ENCODE assay signal across 17 mouse cellular contexts in the genomic region with DNA sequence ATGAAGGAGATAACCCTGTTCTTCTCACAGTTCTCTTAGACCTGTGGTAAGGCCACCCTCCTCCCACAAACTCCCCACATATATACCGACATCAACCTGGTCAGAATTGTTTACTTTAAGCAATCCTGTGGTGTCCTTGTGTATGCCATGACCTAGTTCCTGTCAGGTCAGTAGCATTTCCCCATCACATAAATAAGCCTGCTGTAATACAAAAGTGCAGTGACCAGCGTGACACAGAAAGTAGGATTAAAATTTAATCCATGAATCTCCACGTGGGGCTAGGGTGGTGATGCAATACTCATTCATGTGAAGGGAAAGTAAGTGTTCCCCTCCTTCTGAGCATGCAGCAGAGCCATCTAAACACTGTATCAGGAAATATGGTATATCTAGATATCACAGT.
DNase-seq lines count a peak whose midpoint lies in the region; ATAC-seq and TF ChIP-seq lines count a peak whose summit lies in the region.
"Had no signal": no experiment of that assay in that cellular context is flagged by ENCODE, and none has a peak within 500 bp of the region (broad histone marks: within the 10 kb centered on the region; RNA-seq: fewer than 3 reads in every experiment).

No protein-coding gene starts in this region.

- no peaks in the 10 kb centered on the region for H3K4me1 ChIP-seq in liver, embryonic 16.5 days (ENCODE audit: control insufficient read depth, low read depth, low read length)
- H3K4me1 ChIP-seq: forebrain, embryonic 13.5 days; heart, embryonic 10.5 days had no signal

- H3K27ac ChIP-seq in liver, embryonic 16.5 days (ENCODE audit: low read length) = no peak overlapping the region
- no peak overlapping the region for H3K27ac ChIP-seq in gastrocnemius, adult 2 months
- H3K27ac ChIP-seq: forebrain, embryonic 13.5 days; heart, embryonic 10.5 days; layer of hippocampus, adult 2 months; limb, embryonic 15.5 days had no signal

- intact Hi-C loops in gastrocnemius, adult 2 months (cut with DNase I) = no loop called here

- no peak overlapping the region for H3K9ac ChIP-seq in liver, embryonic 16.5 days (ENCODE audit: low read depth, low read length)
- H3K9ac ChIP-seq: forebrain, embryonic 13.5 days; limb, embryonic 15.5 days had no signal

- no peak for TF ChIP-seq CTCF in gastrocnemius, adult 2 months (IDR thresholded peaks at IDR 0.05)

- ATAC-seq in liver, embryonic 16.5 days (ENCODE audit: low read depth) = peak; percentile 92
- ATAC-seq: forebrain, embryonic 13.5 days had no signal

- WGBS in liver, embryonic 16.5 days (ENCODE audit: insufficient replicate concordance) = 19% methylated on average over 3 of the region's 3 CpGs

- no peaks in the 10 kb centered on the region for H3K27me3 ChIP-seq in liver, embryonic 16.5 days (ENCODE audit: control insufficient read depth, insufficient read depth, low read depth, low read length)
- H3K27me3 ChIP-seq: forebrain, embryonic 13.5 days; limb, embryonic 15.5 days; megakaryocyte, embryonic 14.5 days had no signal

- no peak overlapping the region for H3K4me3 ChIP-seq in liver, embryonic 16.5 days (ENCODE audit: low read depth, low read length)
- H3K4me3 ChIP-seq in gastrocnemius, adult 2 months = no peak overlapping the region
- H3K4me3 ChIP-seq: forebrain, embryonic 13.5 days; heart, embryonic 10.5 days; layer of hippocampus, adult 2 months; limb, embryonic 15.5 days; megakaryocyte, embryonic 14.5 days; myocyte had no signal

- no peaks in the 10 kb centered on the region for H3K9me3 ChIP-seq in liver, embryonic 16.5 days (replicated peaks; ENCODE audit: control insufficient read depth, low read length)
- H3K9me3 ChIP-seq: forebrain, embryonic 13.5 days; heart, embryonic 10.5 days; limb, embryonic 15.5 days; megakaryocyte, embryonic 14.5 days had no signal

- H3K4me2 ChIP-seq in liver, embryonic 16.5 days (ENCODE audit: low read depth, low read length) = no peak overlapping the region
- H3K4me2 ChIP-seq: forebrain, embryonic 13.5 days; limb, embryonic 15.5 days had no signal

- DNase-seq in kidney, adult 18-20 months = peak; percentile 10
- no peak for DNase-seq in kidney, postnatal 4 days
- DNase-seq in liver = no peak
- peak; percentile 4 for DNase-seq in fat pad, adult 2 months (ENCODE audit: extremely low read depth, low read depth, low spot score)
- peak; percentile 16 for DNase-seq in retina, postnatal 7 days (ENCODE audit: low read depth, low spot score)
- no peak for DNase-seq in gastrocnemius, adult 2 months
- DNase-seq: B cell, adult 2 months; cerebellum, adult 18-20 months; gastrocnemius, postnatal 14 days; midbrain, embryonic 14.5 days had no signal

- no peaks in the 10 kb centered on the region for H3K36me3 ChIP-seq in liver, embryonic 16.5 days (ENCODE audit: control insufficient read depth, insufficient read depth)
- H3K36me3 ChIP-seq: heart, embryonic 10.5 days; limb, embryonic 15.5 days had no signal

Comparison
In these comparisons a context has a peak if more than half of its experiments do, and no peak if none do; other contexts are left out.
1. DNase-seq: peak in kidney, adult 18-20 months (single experiment), fat pad, adult 2 months (single experiment) and retina, postnatal 7 days (single experiment); none in kidney, postnatal 4 days (0 of 2), liver (single experiment) and gastrocnemius, adult 2 months (single experiment).